Mouse (Mus musculus) neural tube, embryonic 14.5 days (tissue): ENCODE measurements around the gene Prss23. TPM values are rescaled to one million over a fixed set of nuclear protein-coding genes. Genes with fewer than 3 reads are reported as not detected.

ENCODE experiments used
- ATAC-seq: fragments of 200-750 bp; cut with Nextera tagmentation; 2 replicates; pipeline ENCODE4 v1.8.0; 2017; ENCODE audit warnings: low read depth, mild to moderate bottlenecking, moderate TSS enrichment, moderate library complexity
- H3K27ac ChIP-seq: fragments of 300-500 bp; sonication (generic); 2 replicates; pipeline ENCODE4 v1.5.1; 2014; ENCODE audit warnings: low read depth, mild to moderate bottlenecking, control low read depth, low read length, moderate library complexity, mixed read lengths
- H3K27me3 ChIP-seq: fragments of 300-500 bp; sonication (generic); 2 replicates; pipeline ENCODE4 v1.6.1; 2014; ENCODE audit warnings: low read length; ENCODE audit not compliant: control insufficient read depth, insufficient read depth
- H3K36me3 ChIP-seq: fragments of 300-500 bp; sonication (generic); 2 replicates; pipeline ENCODE4 v1.6.1; 2014; ENCODE audit warnings: low read length, mixed read lengths; ENCODE audit not compliant: control insufficient read depth, insufficient read depth
- H3K4me1 ChIP-seq: fragments of 300-500 bp; sonication (generic); 2 replicates; pipeline ENCODE4 v1.6.1; 2014; ENCODE audit warnings: low read length; ENCODE audit not compliant: control insufficient read depth, insufficient read depth
- H3K4me2 ChIP-seq: fragments of 300-500 bp; sonication (generic); 2 replicates; pipeline ENCODE4 v1.6.1; 2014; ENCODE audit warnings: mild to moderate bottlenecking, low read depth, low read length, control low read depth
- H3K4me3 ChIP-seq: fragments of 300-500 bp; sonication (generic); 2 replicates; pipeline ENCODE4 v1.5.1; 2014; ENCODE audit warnings: low read depth, low read length, control low read depth, mixed read lengths
- H3K9ac ChIP-seq: fragments of 300-500 bp; sonication (generic); replicated peaks from 2 replicates; pipeline ENCODE4 v1.6.1; 2014; ENCODE audit warnings: low read depth, mild to moderate bottlenecking, control low read depth, low read length, mixed read lengths
- H3K9me3 ChIP-seq: fragments of 300-500 bp; sonication (generic); 2 replicates; pipeline ENCODE4 v1.6.1; 2016; ENCODE audit warnings: low read length; ENCODE audit not compliant: control insufficient read depth
- WGBS: fragments of 180-500 bp; shearing (Covaris S2); extraction: QIAGEN DNeasy Blood & Tissue Kit; methylation state at CpG from one replicate; pipeline ENCODE4 v1.1.7; 2014; 5-methylcytosine and 5-hydroxymethylcytosine counted together
- polyA plus RNA-seq: library from polyadenylated mRNA; unstranded; fragments of >200 nt; fragmentation: Nextera tagmentation; extraction: Ambion mirVana; gene quantifications from 2 replicates; pipeline ENCODE4 v1.2.1, GENCODE M21; 2014

The Prss23 gene
- polyA plus RNA-seq, 1 experiment from 2014 or later = 4.5 TPM

GRCm38 (mm10) chr7:89557056-89557455 is 30.1 kb upstream of the Prss23 start:
- Histone ChIP-seq H3K27ac (no peak overlapping the region), H3K9me3 (no peaks in the 10 kb centered on the region), H3K4me3 (no peak overlapping the region), H3K36me3 (no peaks in the 10 kb centered on the region), H3K4me1 (no peaks in the 10 kb centered on the region), H3K4me2 (no peak overlapping the region), H3K27me3 (no peaks in the 10 kb centered on the region), H3K9ac (no peak overlapping the region)
- WGBS = 92% methylated on average over 5 of the region's 5 CpGs
- no peak for ATAC-seq

DNA sequence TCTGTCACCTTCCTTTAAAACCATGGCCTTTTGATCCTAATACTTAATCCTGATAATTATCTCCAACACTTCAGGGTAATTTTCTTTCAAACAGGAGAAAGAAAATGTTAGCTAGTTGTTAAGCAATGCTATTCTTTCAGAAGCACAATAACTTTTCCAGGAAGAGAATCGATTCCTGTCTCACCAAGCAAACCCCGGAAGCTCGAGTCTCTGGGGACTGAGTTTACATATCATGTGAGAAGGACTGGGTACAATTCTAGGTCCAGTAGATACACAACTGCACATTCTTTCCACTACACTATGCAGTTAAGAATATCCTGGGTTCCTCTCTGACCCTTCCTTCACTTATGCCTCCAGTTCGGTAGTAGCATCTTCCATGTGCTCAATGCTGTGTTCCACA is 29.7 kb upstream of the Prss23 start:
- no peak overlapping the region for H3K9ac ChIP-seq
- no peaks in the 10 kb centered on the region for H3K9me3 ChIP-seq
- H3K4me1 ChIP-seq = no peaks in the 10 kb centered on the region
- no peak for ATAC-seq
- no peaks in the 10 kb centered on the region for H3K27me3 ChIP-seq
- H3K4me2 ChIP-seq = no peak overlapping the region
- WGBS = 65% methylated on average over 4 of the region's 4 CpGs
- no peak overlapping the region for H3K4me3 ChIP-seq
- no peaks in the 10 kb centered on the region for H3K36me3 ChIP-seq
- H3K27ac ChIP-seq = no peak overlapping the region

- H3K27ac ChIP-seq = no peak overlapping the region
- no peaks in the 10 kb centered on the region for H3K9me3 ChIP-seq
- 23% methylated on average over 4 of the region's 4 CpGs for WGBS
- H3K36me3 ChIP-seq = no peaks in the 10 kb centered on the region
- H3K27me3 ChIP-seq = no peaks in the 10 kb centered on the region
- no peak overlapping the region for H3K4me3 ChIP-seq
- ATAC-seq = no peak
- H3K9ac ChIP-seq = no peak overlapping the region
- H3K4me2 ChIP-seq = no peak overlapping the region
- no peaks in the 10 kb centered on the region for H3K4me1 ChIP-seq
These were observed 28.2 kb upstream of the Prss23 start for GRCm38 (mm10) chr7:89555170-89555569.

- WGBS = 39% methylated on average over 1 of the region's 1 CpGs
- no peak overlapping the region for H3K27ac ChIP-seq
- H3K36me3 ChIP-seq = no peaks in the 10 kb centered on the region
- no peak overlapping the region for H3K4me2 ChIP-seq
- no peaks in the 10 kb centered on the region for H3K27me3 ChIP-seq
- ATAC-seq = no peak
- H3K4me3 ChIP-seq = no peak overlapping the region
- H3K4me1 ChIP-seq = no peaks in the 10 kb centered on the region
- no peak overlapping the region for H3K9ac ChIP-seq
- H3K9me3 ChIP-seq = no peaks in the 10 kb centered on the region
These were observed 27.1 kb upstream of the Prss23 start for GRCm38 (mm10) chr7:89554068-89554467.

- WGBS = 96% methylated on average over 2 of the region's 2 CpGs
These were observed 14.0 kb upstream of the Prss23 start for GRCm38 (mm10) chr7:89540976-89541375.

GRCm38 (mm10) chr7:89539391-89539790 is 12.4 kb upstream of the Prss23 start:
- H3K27ac ChIP-seq = no peak overlapping the region
- H3K4me1 ChIP-seq = no peaks in the 10 kb centered on the region
- no peaks in the 10 kb centered on the region for H3K9me3 ChIP-seq
- H3K27me3 ChIP-seq = no peaks in the 10 kb centered on the region
- 72% methylated on average over 6 of the region's 6 CpGs for WGBS
- H3K4me2 ChIP-seq = no peak overlapping the region
- H3K9ac ChIP-seq = no peak overlapping the region
- no peak for ATAC-seq
- H3K4me3 ChIP-seq = no peak overlapping the region
- no peaks in the 10 kb centered on the region for H3K36me3 ChIP-seq

More at GRCm38 (mm10) chr7:89540976-89541375, 14.0 kb upstream of the Prss23 start:
- Histone ChIP-seq H3K9ac (no peak overlapping the region), H3K36me3 (no peaks in the 10 kb centered on the region), H3K9me3 (no peaks in the 10 kb centered on the region), H3K4me1 (no peaks in the 10 kb centered on the region), H3K27ac (no peak overlapping the region), H3K27me3 (no peaks in the 10 kb centered on the region), H3K4me3 (no peak overlapping the region), H3K4me2 (no peak overlapping the region)
- no peak for ATAC-seq

DNA sequence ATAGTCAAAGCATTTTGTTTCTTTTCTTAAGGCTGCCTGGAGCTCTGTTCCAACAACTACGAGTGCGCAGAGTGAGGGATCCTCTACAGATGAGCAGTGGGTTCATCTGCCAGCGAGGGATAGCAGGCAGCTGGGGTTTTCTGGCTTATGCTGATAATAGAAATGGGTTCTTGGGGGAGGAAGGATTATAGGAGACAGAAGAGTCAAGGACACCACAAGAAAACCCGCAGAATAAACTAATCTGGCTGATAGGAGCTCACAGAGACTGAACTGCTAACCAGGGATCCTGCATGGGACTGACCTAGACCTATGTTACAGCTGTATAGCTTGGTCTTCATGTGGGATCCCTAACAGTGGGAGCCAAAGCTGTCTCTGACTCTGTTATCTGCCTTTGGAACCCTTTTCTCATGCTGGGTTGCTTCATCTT is 456 bp upstream of the Prss23 start:
- H3K36me3 ChIP-seq = no peaks in the 10 kb centered on the region
- no peak overlapping the region for H3K4me3 ChIP-seq
- H3K27ac ChIP-seq = no peak overlapping the region
- 90% methylated on average over 4 of the region's 4 CpGs for WGBS
- no peaks in the 10 kb centered on the region for H3K4me1 ChIP-seq
- H3K4me2 ChIP-seq = no peak overlapping the region
- H3K9ac ChIP-seq = no peak overlapping the region
- H3K9me3 ChIP-seq = no peaks in the 10 kb centered on the region
- no peak for ATAC-seq
- no peaks in the 10 kb centered on the region for H3K27me3 ChIP-seq

GRCm38 (mm10) chr7:89523816-89524215 is 3.2 kb downstream of the Prss23 start:
- no peak overlapping the region for H3K4me3 ChIP-seq
- 97% methylated on average over 4 of the region's 4 CpGs for WGBS
- H3K27me3 ChIP-seq = no peaks in the 10 kb centered on the region
- no peaks in the 10 kb centered on the region for H3K9me3 ChIP-seq
- H3K36me3 ChIP-seq = no peaks in the 10 kb centered on the region
- no peak for ATAC-seq
- H3K4me2 ChIP-seq = no peak overlapping the region
- H3K4me1 ChIP-seq = no peaks in the 10 kb centered on the region
- no peak overlapping the region for H3K27ac ChIP-seq
- H3K9ac ChIP-seq = no peak overlapping the region

DNA sequence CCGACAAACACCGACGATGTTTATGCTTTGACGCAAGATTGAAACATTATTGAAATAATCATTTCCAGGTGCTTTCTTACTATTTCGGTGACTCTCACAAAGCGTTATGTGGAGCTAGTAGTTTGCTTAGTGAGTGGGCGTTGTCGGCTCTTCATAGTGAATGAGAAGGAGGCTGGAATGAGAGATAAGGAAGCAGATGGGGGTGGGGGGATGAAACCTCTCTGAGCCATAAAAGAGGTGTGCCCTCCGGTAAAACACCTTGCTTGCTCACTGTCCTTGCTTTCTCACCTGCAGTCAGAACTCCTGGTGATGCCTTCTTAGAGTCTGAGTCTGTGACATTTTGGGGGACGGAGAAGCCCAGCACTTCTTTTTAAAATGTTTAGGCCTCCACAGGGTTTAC is 4.8 kb downstream of the Prss23 start:
- no peak for ATAC-seq
- peaks cover 3% of the 10 kb centered on the region; the same call in 1 of the 2 replicates for H3K27me3 ChIP-seq
- no peak overlapping the region for H3K4me3 ChIP-seq
- no peaks in the 10 kb centered on the region for H3K9me3 ChIP-seq
- H3K36me3 ChIP-seq = no peaks in the 10 kb centered on the region
- 88% methylated on average over 10 of the region's 10 CpGs for WGBS
- no peak overlapping the region for H3K27ac ChIP-seq
- no peak overlapping the region for H3K4me2 ChIP-seq
- H3K9ac ChIP-seq = no peak overlapping the region
- 0 out of 2 replicates have a peak, but pooled peaks cover 3% of the 10 kb centered on the region for H3K4me1 ChIP-seq
